Mouse (Mus musculus) hindbrain, embryonic 13.5 days (tissue): Measurements from ENCODE around the gene Naip5. TPM values are rescaled to one million over a fixed set of nuclear protein-coding genes. Genes with fewer than 3 reads are reported as not detected.
"Not testable (repeated sequence)": the region's sequence is repeated elsewhere in the genome, so short reads cannot be mapped to it uniquely, and the experiment has no call there.

Experiments
- ATAC-seq: fragments of 200-750 bp; cut with Nextera tagmentation; 2 replicates; pipeline ENCODE4 v1.8.0; 2017; ENCODE audit warnings: moderate TSS enrichment; ENCODE audit not compliant: low FRiP score
- H3K27ac ChIP-seq: fragments of 300-500 bp; sonication (generic); 2 replicates; pipeline ENCODE4 v1.5.1; 2015; ENCODE audit warnings: inconsistent platforms, mild to moderate bottlenecking, moderate library complexity
- H3K27me3 ChIP-seq: fragments of 300-500 bp; sonication (generic); 2 replicates; pipeline ENCODE4 v1.6.1; 2015; ENCODE audit warnings: mild to moderate bottlenecking, inconsistent platforms
- H3K36me3 ChIP-seq: fragments of 300-500 bp; sonication (generic); 2 replicates; pipeline ENCODE4 v1.6.1; 2015; ENCODE audit warnings: mild to moderate bottlenecking, inconsistent platforms
- H3K4me1 ChIP-seq: fragments of 300-500 bp; sonication (generic); replicated peaks from 2 replicates; pipeline ENCODE4 v1.6.1; 2015; ENCODE audit warnings: inconsistent platforms
- H3K4me2 ChIP-seq: fragments of 300-500 bp; sonication (generic); 2 replicates; pipeline ENCODE4 v1.6.1; 2015; ENCODE audit warnings: inconsistent platforms, mild to moderate bottlenecking, moderate library complexity
- H3K4me3 ChIP-seq: fragments of 300-500 bp; sonication (generic); 2 replicates; pipeline ENCODE4 v1.5.1; 2015; ENCODE audit warnings: mild to moderate bottlenecking, inconsistent platforms
- H3K9ac ChIP-seq: fragments of 300-500 bp; sonication (generic); 2 replicates; pipeline ENCODE4 v1.6.1; 2015; ENCODE audit warnings: mild to moderate bottlenecking, inconsistent platforms
- H3K9me3 ChIP-seq: fragments of 300-500 bp; sonication (generic); 2 replicates; pipeline ENCODE4 v1.6.1; 2016; ENCODE audit warnings: inconsistent platforms
- WGBS: fragments of 180-500 bp; shearing (Covaris S2); methylation state at CpG from one replicate; pipeline ENCODE4 v1.1.7; 2015; 5-methylcytosine and 5-hydroxymethylcytosine counted together
- polyA plus RNA-seq: library from polyadenylated mRNA; unstranded; fragments of >200 nt; fragmentation: Nextera tagmentation; extraction: Ambion mirVana; gene quantifications from 2 replicates; pipeline ENCODE4 v1.2.1, GENCODE M21; 2015

Naip5 gene
- polyA plus RNA-seq: 0.16 and 0.17 TPM in 2 replicates

DNA sequence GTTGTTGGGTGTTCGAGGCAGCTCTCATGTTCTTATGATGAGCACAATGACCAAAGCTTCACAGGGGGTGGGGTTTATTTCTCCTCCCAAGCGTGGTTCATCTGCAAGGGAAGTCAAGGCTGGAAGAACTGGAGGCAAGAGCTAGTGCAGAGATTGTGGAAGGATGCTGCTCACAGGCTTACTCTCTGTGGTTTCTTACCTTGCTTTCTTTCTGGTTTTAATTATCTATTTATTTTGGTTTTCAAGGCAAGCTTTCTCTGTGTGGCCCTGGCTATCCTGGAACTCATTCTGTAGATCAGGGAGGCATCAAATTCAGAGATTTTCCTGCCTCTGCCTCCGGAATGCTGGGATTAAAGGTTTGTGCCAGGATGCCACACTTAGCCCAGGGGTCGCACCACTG, at the start of gene Naip5:
Gene Naip5 (minus strand): TSS at position 101 of the 400 bp plus-strand sequence.
- WGBS: 76% methylated on average over 4 of the region's 4 CpGs
- H3K27ac ChIP-seq, H3K9me3 ChIP-seq, H3K4me3 ChIP-seq, H3K4me1 ChIP-seq, H3K4me2 ChIP-seq, H3K9ac ChIP-seq, H3K27me3 ChIP-seq, H3K36me3 ChIP-seq, ATAC-seq: not testable (repeated sequence)

DNA sequence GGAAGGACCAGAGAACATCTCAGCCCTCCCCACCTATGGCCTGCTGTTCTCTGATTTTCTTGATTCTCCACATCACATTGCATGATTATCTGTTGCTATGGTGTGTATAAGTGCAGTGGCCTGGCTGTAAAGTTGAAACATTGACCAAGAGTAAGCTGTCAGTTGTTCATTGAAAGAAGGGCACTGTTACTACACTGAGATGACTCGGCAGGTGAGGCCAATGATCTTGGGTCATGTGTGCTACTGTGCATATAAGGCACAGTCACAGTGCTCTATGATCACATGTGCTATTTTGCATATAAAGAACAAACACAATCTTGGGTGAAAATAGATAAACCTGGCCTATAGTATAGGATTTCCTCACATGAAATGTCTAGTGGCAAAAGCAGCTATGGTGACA, 38.5 kb upstream of the Naip5 start:
- H3K4me3 ChIP-seq: no peak overlapping the region
- H3K4me1 ChIP-seq: no peaks in the 10 kb centered on the region
- H3K36me3 ChIP-seq: no peaks in the 10 kb centered on the region
- H3K9me3 ChIP-seq: no peaks in the 10 kb centered on the region
- H3K27ac ChIP-seq: no peak overlapping the region
- no peak overlapping the region for H3K4me2 ChIP-seq
- WGBS: 89% methylated on average over 1 of the region's 1 CpGs
- no peaks in the 10 kb centered on the region for H3K27me3 ChIP-seq
- H3K9ac ChIP-seq: no peak overlapping the region
- ATAC-seq: no peak

DNA sequence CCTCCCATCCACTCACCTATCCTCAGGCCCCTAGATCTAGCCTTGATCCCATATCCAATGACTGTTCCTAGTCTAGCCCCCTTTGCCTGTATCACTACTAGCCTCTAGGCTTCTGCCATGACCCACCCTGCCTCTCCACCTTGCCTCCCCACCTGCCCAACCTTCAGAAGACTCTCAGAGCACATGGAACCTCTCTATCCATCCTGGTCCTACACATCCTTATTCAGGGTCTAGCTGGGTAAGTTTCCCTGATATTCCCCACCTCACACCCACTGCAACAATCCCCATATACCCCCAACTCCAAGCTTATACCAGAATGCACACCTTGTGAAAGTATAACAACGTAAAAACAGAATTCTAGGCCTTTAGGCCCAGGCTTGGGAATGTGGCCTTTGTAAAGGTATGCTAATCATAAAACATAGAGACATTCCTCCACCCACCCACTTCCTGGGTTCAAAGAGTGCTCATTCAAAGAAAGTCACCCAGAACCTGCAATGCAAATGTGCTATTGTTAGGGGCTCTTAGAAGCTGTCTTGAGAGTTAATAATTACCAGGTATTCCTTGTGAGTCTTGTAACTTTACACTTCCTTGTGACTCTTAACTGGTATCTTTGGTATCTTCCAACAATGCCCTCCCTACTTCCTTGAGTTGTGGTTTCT, 25.5 kb upstream of the Naip5 start:
- H3K4me2 ChIP-seq, ATAC-seq, H3K9ac ChIP-seq, H3K9me3 ChIP-seq, H3K36me3 ChIP-seq, H3K4me3 ChIP-seq, H3K4me1 ChIP-seq, H3K27ac ChIP-seq, H3K27me3 ChIP-seq: not testable (repeated sequence)
- no CpG with 5 or more reads among the region's 1 CpGs for WGBS

DNA sequence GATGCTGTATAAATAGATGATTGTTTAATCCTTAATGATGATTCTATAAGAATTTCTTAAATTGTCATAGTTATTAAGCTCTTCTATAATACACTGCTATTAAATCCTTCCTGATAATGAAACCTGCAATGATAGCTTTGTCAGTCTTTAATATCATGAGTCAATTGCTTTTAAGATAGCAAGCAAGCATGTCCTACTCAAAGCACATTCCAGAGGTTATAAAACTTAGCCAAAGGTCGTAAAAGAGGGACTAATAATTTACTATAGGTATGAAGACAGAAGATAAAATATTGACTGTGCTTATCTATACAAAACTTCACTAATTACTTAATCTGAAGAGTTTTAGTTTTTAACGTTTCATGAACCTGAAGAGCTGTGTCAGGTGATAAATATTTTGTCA, 10.9 kb upstream of the Naip5 start:
- not testable (repeated sequence) for H3K36me3 ChIP-seq, H3K4me3 ChIP-seq, ATAC-seq, H3K27ac ChIP-seq, H3K4me1 ChIP-seq, H3K4me2 ChIP-seq, H3K9me3 ChIP-seq, H3K27me3 ChIP-seq, H3K9ac ChIP-seq
- WGBS: 78% methylated on average over 2 of the region's 2 CpGs

DNA sequence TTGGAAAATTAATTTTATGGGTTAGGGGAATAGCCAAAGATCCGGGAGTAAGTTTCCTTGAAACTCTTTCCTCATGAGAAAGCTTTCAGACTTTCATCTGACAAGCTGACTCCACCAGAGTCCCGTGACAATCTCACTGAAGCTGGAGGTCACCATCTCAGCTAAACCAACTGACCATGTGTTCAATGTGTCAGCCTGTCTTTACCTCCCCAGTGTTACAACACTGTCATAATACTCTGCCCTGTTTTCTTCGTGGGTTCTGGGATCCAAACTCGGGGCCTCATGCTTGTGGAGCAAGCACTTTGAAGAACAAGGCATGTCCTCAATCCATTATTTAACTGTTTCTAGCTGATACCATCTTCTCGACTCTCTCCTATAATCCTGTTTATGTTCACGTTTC, 9.8 kb upstream of the Naip5 start:
- not testable (repeated sequence) for H3K4me2 ChIP-seq, H3K9ac ChIP-seq, H3K4me1 ChIP-seq, H3K9me3 ChIP-seq, H3K4me3 ChIP-seq, H3K27me3 ChIP-seq, H3K27ac ChIP-seq, H3K36me3 ChIP-seq, ATAC-seq
- 91% methylated on average over 6 of the region's 6 CpGs for whole genome bisulfite sequencing

DNA sequence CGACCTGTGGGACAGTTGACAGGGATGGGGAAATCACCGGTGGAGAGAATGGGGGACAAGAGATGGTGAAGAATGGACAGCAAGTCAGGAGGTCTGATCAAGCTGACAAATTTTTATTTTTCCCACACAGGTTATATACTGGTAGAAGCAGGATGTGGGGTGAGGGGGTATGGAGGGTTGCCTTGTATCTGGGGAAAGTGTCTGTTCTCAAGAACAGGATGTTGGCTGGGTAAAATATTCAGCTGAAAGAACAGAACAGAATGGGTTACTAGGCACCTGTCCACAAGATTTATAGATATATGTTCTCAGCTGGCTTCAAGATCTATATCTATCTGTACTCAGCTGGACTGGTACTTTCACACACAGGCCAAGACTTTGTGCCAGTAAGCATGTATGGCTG, 5.8 kb upstream of the Naip5 start:
- not testable (repeated sequence) for H3K4me1 ChIP-seq, H3K27ac ChIP-seq, H3K9me3 ChIP-seq, H3K27me3 ChIP-seq, H3K4me2 ChIP-seq, H3K9ac ChIP-seq, H3K4me3 ChIP-seq, H3K36me3 ChIP-seq, ATAC-seq
- 97% methylated on average over 2 of the region's 2 CpGs for WGBS

DNA sequence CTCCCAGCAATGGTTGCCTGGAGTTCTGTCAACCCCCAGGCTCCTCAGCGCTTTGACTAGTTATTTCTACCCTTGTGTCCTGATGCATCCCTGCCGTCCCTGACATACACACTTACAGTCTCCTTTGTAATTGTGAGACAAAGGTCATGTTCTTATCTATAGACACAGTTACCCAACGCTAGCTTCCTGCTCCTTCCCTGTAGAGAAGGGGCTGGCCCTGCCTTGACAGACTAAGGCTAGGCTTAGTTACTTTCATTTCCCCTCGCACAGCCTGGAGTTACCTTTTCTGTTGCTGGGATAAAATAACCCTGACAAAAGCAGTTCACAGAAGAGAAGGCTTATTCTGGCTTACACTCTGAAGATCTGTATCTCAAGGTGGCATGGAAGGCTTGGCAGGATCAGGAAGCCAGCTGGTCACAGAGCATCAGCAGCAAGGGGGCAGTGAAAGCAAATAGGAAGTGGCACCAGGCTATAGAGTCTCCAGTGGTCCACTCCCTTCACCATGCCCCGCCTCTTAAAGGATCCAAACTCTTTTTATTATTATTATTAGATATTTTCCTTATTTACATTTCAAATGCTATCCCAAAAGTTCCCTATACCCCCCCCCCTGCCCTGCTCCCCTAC, 885 bp upstream of the Naip5 start:
- not testable (repeated sequence) for H3K36me3 ChIP-seq, H3K9me3 ChIP-seq, H3K4me2 ChIP-seq, H3K4me3 ChIP-seq, H3K4me1 ChIP-seq, ATAC-seq, H3K9ac ChIP-seq, H3K27me3 ChIP-seq, H3K27ac ChIP-seq
- 84% methylated on average over 5 of the region's 5 CpGs for WGBS

DNA sequence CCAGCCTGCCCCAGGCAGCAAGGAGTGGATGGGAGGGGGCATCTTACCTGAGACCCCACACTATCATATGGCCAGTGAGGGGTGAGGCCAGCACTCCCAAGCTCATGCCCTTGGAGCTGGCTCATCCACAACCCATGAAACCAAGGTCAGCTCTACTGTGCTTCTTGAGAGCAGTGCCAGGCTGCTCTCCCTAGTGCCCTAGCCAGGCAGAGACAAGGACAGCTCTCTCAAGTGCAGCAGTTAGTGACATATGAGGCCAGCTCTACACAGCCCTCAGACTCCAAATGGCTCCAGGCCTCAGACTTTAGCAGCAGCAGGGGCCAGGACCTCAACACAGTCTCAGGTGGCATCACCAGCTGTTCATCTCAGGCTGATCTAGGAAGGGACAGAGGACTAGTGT, 2.4 kb downstream of the Naip5 start:
- no peak overlapping the region for H3K4me2 ChIP-seq
- no peak overlapping the region for H3K9ac ChIP-seq
- no peaks in the 10 kb centered on the region for H3K9me3 ChIP-seq
- H3K4me3 ChIP-seq: no peak overlapping the region
- no peak overlapping the region for H3K27ac ChIP-seq
- no peaks in the 10 kb centered on the region for H3K27me3 ChIP-seq
- no peaks in the 10 kb centered on the region for H3K36me3 ChIP-seq
- H3K4me1 ChIP-seq: no peaks in the 10 kb centered on the region
- ATAC-seq: no peak

DNA sequence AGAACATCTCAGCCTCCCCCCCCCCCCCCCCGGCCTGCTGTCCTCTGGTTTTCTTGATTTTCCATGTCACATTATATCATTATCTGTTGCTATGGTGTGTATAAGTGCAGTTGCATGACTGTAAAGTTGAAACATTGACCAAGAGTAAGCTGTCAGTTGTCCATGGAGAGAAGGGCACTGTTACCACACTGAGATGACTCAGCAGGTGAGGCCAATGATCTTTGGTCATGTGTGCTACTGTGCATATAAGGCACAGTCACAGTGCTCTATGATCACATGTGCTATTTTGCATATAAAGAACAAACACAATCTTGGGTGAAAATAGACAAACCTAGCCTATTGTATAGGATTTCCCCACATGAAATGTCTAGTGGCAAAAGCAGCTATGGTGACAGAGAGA, 32.4 kb downstream of the Naip5 start:
- H3K27ac ChIP-seq, H3K4me1 ChIP-seq, ATAC-seq, H3K36me3 ChIP-seq, H3K9ac ChIP-seq, H3K27me3 ChIP-seq, H3K9me3 ChIP-seq, H3K4me2 ChIP-seq, H3K4me3 ChIP-seq: not testable (repeated sequence)
- 70% methylated on average over 1 of the region's 1 CpGs for WGBS

GRCm38 (mm10) chr13:100210540-100210939, 35.6 kb downstream of the Naip5 start:
- Histone ChIP-seq H3K36me3 (no peaks in the 10 kb centered on the region), H3K4me3 (no peak overlapping the region), H3K27ac (no peak overlapping the region), H3K9ac (no peak overlapping the region), H3K4me1 (no peaks in the 10 kb centered on the region), H3K9me3 (no peaks in the 10 kb centered on the region), H3K4me2 (no peak overlapping the region), H3K27me3 (no peaks in the 10 kb centered on the region)
- WGBS: 33% methylated on average over 8 of the region's 8 CpGs
- no peak for ATAC-seq

GRCm38 (mm10) chr13:100203319-100203718, 42.8 kb downstream of the Naip5 start:
- Histone ChIP-seq H3K27me3 (no peaks in the 10 kb centered on the region), H3K4me2 (no peak overlapping the region), H3K9me3 (no peaks in the 10 kb centered on the region), H3K4me3 (no peak overlapping the region), H3K9ac (no peak overlapping the region), H3K27ac (no peak overlapping the region), H3K36me3 (no peaks in the 10 kb centered on the region), H3K4me1 (no peaks in the 10 kb centered on the region)
- 92% methylated on average over 1 of the region's 1 CpGs for WGBS
- no peak for ATAC-seq

DNA sequence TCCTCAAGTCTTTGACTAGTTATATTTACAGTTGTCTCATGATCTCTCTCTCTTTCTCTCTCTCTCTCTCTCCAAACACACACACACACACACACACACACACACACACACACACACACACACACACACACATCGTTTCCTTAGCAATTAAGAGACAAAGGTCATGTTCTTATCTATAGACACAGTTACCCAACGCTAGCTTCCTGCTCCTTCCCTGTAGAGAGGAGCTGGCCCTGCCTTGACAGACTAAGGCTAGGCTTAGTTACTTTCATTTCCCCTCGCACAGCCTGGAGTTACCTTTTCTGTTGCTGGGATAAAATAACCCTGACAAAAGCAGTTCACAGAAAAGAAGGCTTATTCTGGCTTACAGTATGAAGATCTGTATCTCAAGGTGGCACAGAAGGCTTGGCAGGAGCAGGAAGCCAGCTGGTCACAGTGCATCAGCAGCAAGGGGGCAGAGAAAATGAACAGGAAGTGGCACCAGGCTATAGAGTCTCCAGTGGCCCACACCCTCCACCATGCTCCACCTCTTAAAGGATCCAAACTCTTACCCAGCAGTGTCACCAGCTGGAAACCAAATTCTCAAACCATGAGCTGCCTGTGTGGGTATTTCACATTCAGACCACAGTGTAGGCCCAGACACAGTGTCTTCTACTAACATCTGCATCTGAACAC, 44.3 kb downstream of the Naip5 start, which contains the start of gene Naip2:
Gene Naip2 (minus strand): TSS at position 434 of the 675 bp plus-strand sequence.
- ATAC-seq, H3K4me1 ChIP-seq, H3K4me2 ChIP-seq, H3K36me3 ChIP-seq, H3K27ac ChIP-seq, H3K9me3 ChIP-seq, H3K9ac ChIP-seq, H3K4me3 ChIP-seq, H3K27me3 ChIP-seq: not testable (repeated sequence)
- WGBS: 73% methylated on average over 3 of the region's 3 CpGs

- Histone ChIP-seq H3K4me1 (no peaks in the 10 kb centered on the region), H3K4me3 (no peak overlapping the region), H3K27ac (no peak overlapping the region), H3K9me3 (no peaks in the 10 kb centered on the region), H3K27me3 (no peaks in the 10 kb centered on the region), H3K36me3 (no peaks in the 10 kb centered on the region), H3K9ac (no peak overlapping the region), H3K4me2 (no peak overlapping the region)
- ATAC-seq: no peak
Observed at GRCm38 (mm10) chr13:100200778-100201177, 45.3 kb downstream of the Naip5 start.
